Comparison of ENCODE assay signal across 11 mouse cellular contexts in the genomic region with DNA sequence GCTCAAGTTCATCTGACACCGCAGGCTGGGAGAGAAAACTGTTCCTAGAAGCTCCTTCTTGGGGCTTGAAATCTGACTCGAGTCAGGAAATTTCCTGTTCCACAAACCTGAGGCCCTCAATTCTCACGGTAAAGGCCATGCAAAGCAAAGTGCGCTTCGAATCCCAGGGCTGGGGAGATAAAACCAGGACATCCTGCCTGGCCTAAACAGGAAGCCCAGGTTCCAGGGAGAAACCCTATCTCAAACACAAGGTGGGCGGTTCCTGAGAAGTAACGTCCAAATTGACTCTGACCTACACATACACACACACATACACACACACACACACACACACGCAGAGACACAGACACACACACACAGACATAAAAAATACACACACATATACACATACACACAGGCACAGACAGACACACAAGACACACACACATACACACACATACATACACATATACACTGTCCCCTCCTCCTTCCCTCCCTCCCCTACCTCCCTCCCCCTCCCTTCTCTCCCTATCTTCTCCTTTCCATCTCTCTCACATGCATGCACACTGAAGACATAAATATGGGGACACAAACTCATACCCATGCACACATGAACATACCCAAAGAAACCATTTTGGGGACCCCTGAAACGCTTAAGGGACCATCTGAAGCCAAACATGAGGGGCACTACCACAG. TPM values are rescaled to one million over a fixed set of nuclear protein-coding genes. Genes with fewer than 3 reads are reported as not detected.
DNase-seq lines count a peak whose midpoint lies in the region; ATAC-seq and TF ChIP-seq lines count a peak whose summit lies in the region.
"Had no signal": no experiment of that assay in that cellular context is flagged by ENCODE, and none has a peak within 500 bp of the region (broad histone marks: within the 10 kb centered on the region; RNA-seq: fewer than 3 reads in every experiment).

No protein-coding gene starts in this region.

- H3K4me2 ChIP-seq in intestine, embryonic 15.5 days (replicated peaks), result no peak overlapping the region
- H3K4me2 ChIP-seq in intestine, postnatal 0 days (replicated peaks; ENCODE audit: low read depth), result no peak overlapping the region
- H3K4me2 ChIP-seq: forebrain, embryonic 12.5 days had no signal

- H3K4me3 ChIP-seq in intestine, embryonic 15.5 days (replicated peaks), result no peak overlapping the region
- no peak overlapping the region for H3K4me3 ChIP-seq in intestine, postnatal 0 days (ENCODE audit: low read depth, low read length)
- H3K4me3 ChIP-seq: forebrain, embryonic 12.5 days; limb, embryonic 10.5 days had no signal

- no peak for TF ChIP-seq CTCF in intestine, postnatal 0 days (IDR thresholded peaks at IDR 0.05; ENCODE audit: low read depth)

- 0 out of 2 replicates have a peak overlapping the region, but pooled peaks have one; percentile 22 for H3K27ac ChIP-seq in intestine, embryonic 15.5 days
- no peak overlapping the region for H3K27ac ChIP-seq in intestine, postnatal 0 days (ENCODE audit: low read depth, low read length)
- H3K27ac ChIP-seq: forebrain, embryonic 12.5 days; limb, embryonic 10.5 days had no signal

- no peak for ATAC-seq in intestine, embryonic 15.5 days
- no peak for ATAC-seq in intestine, postnatal 0 days

- no peaks in the 10 kb centered on the region for H3K27me3 ChIP-seq in intestine, embryonic 15.5 days (replicated peaks)
- H3K27me3 ChIP-seq in intestine, postnatal 0 days (replicated peaks; ENCODE audit: control insufficient read depth, insufficient read depth, low read length), result no peaks in the 10 kb centered on the region
- H3K27me3 ChIP-seq: forebrain, embryonic 12.5 days had no signal

- H3K9ac ChIP-seq in intestine, embryonic 15.5 days, result no peak overlapping the region
- no peak overlapping the region for H3K9ac ChIP-seq in intestine, postnatal 0 days (ENCODE audit: low read depth, low read length)
- H3K9ac ChIP-seq: forebrain, embryonic 12.5 days had no signal

- H3K36me3 ChIP-seq in intestine, embryonic 15.5 days, result no peaks in the 10 kb centered on the region
- no peaks in the 10 kb centered on the region for H3K36me3 ChIP-seq in intestine, postnatal 0 days (ENCODE audit: control insufficient read depth, insufficient read depth)
- H3K36me3 ChIP-seq: forebrain, embryonic 12.5 days; limb, embryonic 10.5 days had no signal

- no peaks in the 10 kb centered on the region for H3K9me3 ChIP-seq in intestine, embryonic 15.5 days
- H3K9me3 ChIP-seq in intestine, postnatal 0 days (ENCODE audit: control insufficient read depth), result no peaks in the 10 kb centered on the region
- H3K9me3 ChIP-seq: forebrain, embryonic 12.5 days; limb, embryonic 10.5 days had no signal

- 66% methylated on average over 9 of the region's 9 CpGs for WGBS in intestine, embryonic 15.5 days
- WGBS in intestine, postnatal 0 days, result 63% methylated on average over 9 of the region's 9 CpGs

- H3K4me1 ChIP-seq in intestine, embryonic 15.5 days (replicated peaks), result peaks cover 21% of the 10 kb centered on the region; the same call in 1 of the 2 replicates
- no peaks in the 10 kb centered on the region for H3K4me1 ChIP-seq in intestine, postnatal 0 days (replicated peaks; ENCODE audit: control insufficient read depth, insufficient read depth, low read length)

- DNase-seq in cerebellum, adult 9-10 months, result peak; percentile 32
- no peak for DNase-seq in cerebellum, postnatal 25 days
- DNase-seq in 416B (ENCODE audit: low read depth) (peak; percentile 46), liver (peak; percentile 33)
- no peak for DNase-seq in thymus, postnatal 25 days
- DNase-seq in left cerebral cortex, adult 9 months (ENCODE audit: low spot score in 2 of 2), result no peak
- DNase-seq: kidney, adult 18-20 months had no signal

RNA-seq across cellular contexts. Expression of gene Tbc1d8, which starts 24.3 kb away (rescaled TPM):
- 8.6 and 8.7 TPM in 2 replicates for polyA plus RNA-seq in intestine, embryonic 15.5 days (2015; fragmentation: Nextera tagmentation; extraction: Ambion mirVana)
- polyA plus RNA-seq in intestine, postnatal 0 days (2015; fragmentation: Nextera tagmentation; extraction: Ambion mirVana), result 4.2 and 4.7 TPM in 2 replicates

Comparison
In these comparisons a context has a peak if more than half of its experiments do, and no peak if none do; other contexts are left out.
1. DNase-seq: peak in cerebellum, adult 9-10 months (single experiment), 416B (single experiment) and liver (single experiment); none in cerebellum, postnatal 25 days (0 of 2), thymus, postnatal 25 days (single experiment) and left cerebral cortex, adult 9 months (0 of 2).